Mouse (Mus musculus) neural tube, embryonic 14.5 days (tissue): ENCODE measurements around the gene Chrna9. TPM values are rescaled to one million over a fixed set of nuclear protein-coding genes. Genes with fewer than 3 reads are reported as not detected.

Experiments used
- ATAC-seq: fragments of 200-750 bp; cut with Nextera tagmentation; 2 replicates; pipeline ENCODE4 v1.8.0; 2017; ENCODE audit warnings: low read depth, mild to moderate bottlenecking, moderate TSS enrichment, moderate library complexity
- H3K27ac ChIP-seq: fragments of 300-500 bp; sonication (generic); 2 replicates; pipeline ENCODE4 v1.5.1; 2014; ENCODE audit warnings: low read depth, mild to moderate bottlenecking, control low read depth, low read length, moderate library complexity, mixed read lengths
- H3K27me3 ChIP-seq: fragments of 300-500 bp; sonication (generic); 2 replicates; pipeline ENCODE4 v1.6.1; 2014; ENCODE audit warnings: low read length; ENCODE audit not compliant: control insufficient read depth, insufficient read depth
- H3K36me3 ChIP-seq: fragments of 300-500 bp; sonication (generic); 2 replicates; pipeline ENCODE4 v1.6.1; 2014; ENCODE audit warnings: low read length, mixed read lengths; ENCODE audit not compliant: control insufficient read depth, insufficient read depth
- H3K4me1 ChIP-seq: fragments of 300-500 bp; sonication (generic); 2 replicates; pipeline ENCODE4 v1.6.1; 2014; ENCODE audit warnings: low read length; ENCODE audit not compliant: control insufficient read depth, insufficient read depth
- H3K4me2 ChIP-seq: fragments of 300-500 bp; sonication (generic); 2 replicates; pipeline ENCODE4 v1.6.1; 2014; ENCODE audit warnings: mild to moderate bottlenecking, low read depth, low read length, control low read depth
- H3K4me3 ChIP-seq: fragments of 300-500 bp; sonication (generic); 2 replicates; pipeline ENCODE4 v1.5.1; 2014; ENCODE audit warnings: low read depth, low read length, control low read depth, mixed read lengths
- H3K9ac ChIP-seq: fragments of 300-500 bp; sonication (generic); replicated peaks from 2 replicates; pipeline ENCODE4 v1.6.1; 2014; ENCODE audit warnings: low read depth, mild to moderate bottlenecking, control low read depth, low read length, mixed read lengths
- H3K9me3 ChIP-seq: fragments of 300-500 bp; sonication (generic); 2 replicates; pipeline ENCODE4 v1.6.1; 2016; ENCODE audit warnings: low read length; ENCODE audit not compliant: control insufficient read depth
- WGBS: fragments of 180-500 bp; shearing (Covaris S2); extraction: QIAGEN DNeasy Blood & Tissue Kit; methylation state at CpG from one replicate; pipeline ENCODE4 v1.1.7; 2014; 5-methylcytosine and 5-hydroxymethylcytosine counted together
- polyA plus RNA-seq: library from polyadenylated mRNA; unstranded; fragments of >200 nt; fragmentation: Nextera tagmentation; extraction: Ambion mirVana; gene quantifications from 2 replicates; pipeline ENCODE4 v1.2.1, GENCODE M21; 2014

Chrna9 gene
- polyA plus RNA-seq: not detected in 2 replicates

GRCm38 (mm10) chr5:65934783-65935182 lies at the start of gene Chrna9:
Chrna9 (plus strand) TSS chr5:65934921.
- 87% methylated on average over 5 of the region's 5 CpGs for WGBS
- no peak within 1 kb of the TSS for H3K4me3 ChIP-seq
- H3K9ac ChIP-seq: no peak within 1 kb of the TSS
- no peak within 1 kb of the TSS for H3K27ac ChIP-seq
- H3K4me2 ChIP-seq: no peak within 1 kb of the TSS
- no peaks in the 10 kb centered on the region for H3K36me3 ChIP-seq
- no peaks in the 10 kb centered on the region for H3K9me3 ChIP-seq
- ATAC-seq: no peak
- H3K4me1 ChIP-seq: no peaks in the 10 kb centered on the region
- H3K27me3 ChIP-seq: no peaks in the 10 kb centered on the region

- Histone ChIP-seq H3K4me1 (no peaks in the 10 kb centered on the region), H3K27me3 (no peaks in the 10 kb centered on the region), H3K9ac (no peak overlapping the region), H3K27ac (no peak overlapping the region), H3K36me3 (no peaks in the 10 kb centered on the region), H3K9me3 (no peaks in the 10 kb centered on the region), H3K4me3 (no peak overlapping the region), H3K4me2 (no peak overlapping the region)
- no peak for ATAC-seq
- WGBS: 58% methylated on average over 15 of the region's 15 CpGs
Observed at GRCm38 (mm10) chr5:65885699-65886443, 48.9 kb upstream of the Chrna9 start.

GRCm38 (mm10) chr5:65888102-65888501 lies 46.6 kb upstream of the Chrna9 start:
- H3K4me2 ChIP-seq: no peak overlapping the region
- H3K9me3 ChIP-seq: no peaks in the 10 kb centered on the region
- no peaks in the 10 kb centered on the region for H3K36me3 ChIP-seq
- 93% methylated on average over 5 of the region's 5 CpGs for WGBS
- no peaks in the 10 kb centered on the region for H3K4me1 ChIP-seq
- H3K27me3 ChIP-seq: no peaks in the 10 kb centered on the region
- no peak for ATAC-seq
- H3K27ac ChIP-seq: no peak overlapping the region
- no peak overlapping the region for H3K4me3 ChIP-seq
- no peak overlapping the region for H3K9ac ChIP-seq

- Histone ChIP-seq H3K27me3 (no peaks in the 10 kb centered on the region), H3K9me3 (no peaks in the 10 kb centered on the region), H3K36me3 (no peaks in the 10 kb centered on the region), H3K4me3 (no peak overlapping the region), H3K27ac (no peak overlapping the region), H3K4me1 (no peaks in the 10 kb centered on the region), H3K4me2 (no peak overlapping the region), H3K9ac (no peak overlapping the region)
- ATAC-seq: no peak
- 70% methylated on average over 5 of the region's 5 CpGs for WGBS
Observed at GRCm38 (mm10) chr5:65888998-65889397, 45.7 kb upstream of the Chrna9 start.

GRCm38 (mm10) chr5:65891251-65891826 lies 43.4 kb upstream of the Chrna9 start:
- H3K9ac ChIP-seq: no peak overlapping the region
- no peak overlapping the region for H3K4me3 ChIP-seq
- no peaks in the 10 kb centered on the region for H3K4me1 ChIP-seq
- H3K4me2 ChIP-seq: no peak overlapping the region
- ATAC-seq: no peak
- H3K27me3 ChIP-seq: no peaks in the 10 kb centered on the region
- no peaks in the 10 kb centered on the region for H3K36me3 ChIP-seq
- no peaks in the 10 kb centered on the region for H3K9me3 ChIP-seq
- H3K27ac ChIP-seq: no peak overlapping the region
- WGBS: 54% methylated on average over 14 of the region's 14 CpGs

- no peak for ATAC-seq
- no peaks in the 10 kb centered on the region for H3K27me3 ChIP-seq
- no peak overlapping the region for H3K9ac ChIP-seq
- H3K9me3 ChIP-seq: no peaks in the 10 kb centered on the region
- H3K36me3 ChIP-seq: no peaks in the 10 kb centered on the region
- no peak overlapping the region for H3K4me2 ChIP-seq
- no peak overlapping the region for H3K4me3 ChIP-seq
- no peak overlapping the region for H3K27ac ChIP-seq
- H3K4me1 ChIP-seq: no peaks in the 10 kb centered on the region
- 84% methylated on average over 6 of the region's 6 CpGs for WGBS
Observed at GRCm38 (mm10) chr5:65895121-65895692, 39.5 kb upstream of the Chrna9 start.

- WGBS: 83% methylated on average over 7 of the region's 7 CpGs
- Histone ChIP-seq H3K9ac (no peak overlapping the region), H3K27ac (no peak overlapping the region), H3K9me3 (no peaks in the 10 kb centered on the region), H3K36me3 (no peaks in the 10 kb centered on the region), H3K4me1 (no peaks in the 10 kb centered on the region), H3K4me3 (no peak overlapping the region), H3K27me3 (no peaks in the 10 kb centered on the region), H3K4me2 (no peak overlapping the region)
- ATAC-seq: no peak
Observed at GRCm38 (mm10) chr5:65895764-65896163, 39.0 kb upstream of the Chrna9 start.

GRCm38 (mm10) chr5:65897731-65898130 lies 37.0 kb upstream of the Chrna9 start:
- Histone ChIP-seq H3K9ac (no peak overlapping the region), H3K4me1 (no peaks in the 10 kb centered on the region), H3K4me2 (no peak overlapping the region), H3K9me3 (no peaks in the 10 kb centered on the region), H3K4me3 (no peak overlapping the region), H3K27me3 (no peaks in the 10 kb centered on the region), H3K27ac (no peak overlapping the region), H3K36me3 (no peaks in the 10 kb centered on the region)
- no peak for ATAC-seq
- 95% methylated on average over 2 of the region's 2 CpGs for WGBS

- WGBS: 89% methylated on average over 3 of the region's 3 CpGs
- Histone ChIP-seq H3K9me3 (no peaks in the 10 kb centered on the region), H3K36me3 (no peaks in the 10 kb centered on the region), H3K9ac (no peak overlapping the region), H3K4me3 (no peak overlapping the region), H3K27ac (no peak overlapping the region), H3K27me3 (no peaks in the 10 kb centered on the region), H3K4me2 (no peak overlapping the region), H3K4me1 (no peaks in the 10 kb centered on the region)
- ATAC-seq: no peak
Observed at GRCm38 (mm10) chr5:65898683-65899082, 36.0 kb upstream of the Chrna9 start.
